8 mouse cellular contexts compared by ENCODE assay signal in the genomic region with DNA sequence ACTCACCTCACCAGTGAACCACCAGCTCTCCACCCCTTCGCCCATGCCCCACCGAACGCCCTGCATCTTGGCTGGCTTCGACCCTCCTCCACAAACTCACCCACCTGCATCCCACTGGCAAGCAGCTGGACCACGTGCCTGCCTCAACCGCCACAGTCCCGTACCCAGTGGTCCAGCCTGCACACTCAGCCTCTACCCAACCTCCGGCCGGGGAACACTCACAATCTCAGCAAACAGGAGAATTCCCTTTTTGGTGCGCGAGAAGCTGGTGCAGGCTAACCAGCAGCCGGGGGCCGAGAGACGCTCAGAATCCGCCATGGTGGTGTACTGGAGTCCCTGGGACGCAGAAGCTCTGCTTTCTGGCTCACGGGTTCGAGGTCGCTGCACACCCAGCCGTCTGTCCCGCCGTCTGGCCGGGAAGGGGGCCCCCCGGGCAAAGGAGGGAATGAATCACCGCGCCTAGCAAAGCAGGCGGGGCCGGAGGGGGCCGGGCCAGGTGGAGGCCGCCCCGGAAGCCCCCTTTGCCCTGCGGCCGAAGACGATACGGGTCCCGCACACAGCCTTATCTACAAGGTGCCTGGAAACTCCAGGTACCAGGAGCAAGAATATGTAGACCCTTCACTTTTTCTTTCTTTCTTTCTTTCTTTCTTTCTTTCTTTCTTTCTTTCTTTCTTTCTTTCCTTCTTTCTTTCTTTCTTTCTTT. TPM values are rescaled to one million over a fixed set of nuclear protein-coding genes. Genes with fewer than 3 reads are reported as not detected.
DNase-seq lines count a peak whose midpoint lies in the region; ATAC-seq and TF ChIP-seq lines count a peak whose summit lies in the region.

A gene (minus strand): TSS at position 470 of the 703 bp plus-strand sequence.

- TF ChIP-seq EP300 in liver, postnatal 0 days (IDR thresholded peaks at IDR 0.05; ENCODE audit: low read depth) = no peak

- no peak for TF ChIP-seq CTCF in liver, postnatal 0 days (IDR thresholded peaks at IDR 0.05; ENCODE audit: low read depth)

- peak; percentile 20 for ATAC-seq in inflammation-experienced regulatory T-cells, adult 6 months
- ATAC-seq in liver, postnatal 0 days = peak; percentile 38; the same call in 1 of the 2 replicates
- no peak; the same call in 1 of the 2 replicates for ATAC-seq in neural tube, embryonic 14.5 days (ENCODE audit: low read depth)

- 0 out of 2 replicates have a peak, but pooled peaks cover 10% of the 10 kb centered on the region for H3K36me3 ChIP-seq in liver, postnatal 0 days (replicated peaks; ENCODE audit: insufficient read depth, low read length)
- no peaks in the 10 kb centered on the region for H3K36me3 ChIP-seq in neural tube, embryonic 14.5 days (ENCODE audit: control insufficient read depth, insufficient read depth, low read length)

- intact Hi-C loops in gastrocnemius, postnatal 36 days (cut with DNase I) = no loop called here

- H3K4me2 ChIP-seq in liver, postnatal 0 days (ENCODE audit: low read depth, low read length) = peak within 1 kb of the TSS; percentile 72
- H3K4me2 ChIP-seq in neural tube, embryonic 14.5 days (ENCODE audit: low read depth, low read length) = peak within 1 kb of the TSS; percentile 40

- H3K4me1 ChIP-seq in brown adipose tissue, adult 24 weeks (ENCODE audit: control insufficient read depth, insufficient read depth, insufficient read length, low read length) = no peaks in the 10 kb centered on the region; the same call in none of the 2 replicates
- peaks cover 6% of the 10 kb centered on the region; the same call in 1 of the 2 replicates for H3K4me1 ChIP-seq in liver, postnatal 0 days (ENCODE audit: insufficient read depth)
- no peaks in the 10 kb centered on the region for H3K4me1 ChIP-seq in neural tube, embryonic 14.5 days (ENCODE audit: control insufficient read depth, insufficient read depth, low read length)

- peak; percentile 54 for DNase-seq in ovary, postnatal 36 days (ENCODE audit: low spot score)
- DNase-seq in ovary, postnatal 10 days (ENCODE audit: low spot score) = no peak
- peak in 1 of 2 experiments; percentile 29 for DNase-seq in gastrocnemius, postnatal 36 days
- DNase-seq in liver, postnatal 0 days = no peak
- no peak for DNase-seq in right cerebral cortex, postnatal 4 days

- H3K9me3 ChIP-seq in liver, postnatal 0 days (ENCODE audit: low read length) = no peaks in the 10 kb centered on the region
- no peaks in the 10 kb centered on the region for H3K9me3 ChIP-seq in neural tube, embryonic 14.5 days (ENCODE audit: control insufficient read depth, low read length)

- H3K27ac ChIP-seq in brown adipose tissue, adult 24 weeks (replicated peaks; ENCODE audit: low read depth, low read length) = peak within 1 kb of the TSS; percentile 78
- peak within 1 kb of the TSS; percentile 62 for H3K27ac ChIP-seq in liver, postnatal 0 days (ENCODE audit: low read depth)
- H3K27ac ChIP-seq in neural tube, embryonic 14.5 days (ENCODE audit: low read depth, low read length) = no peak within 1 kb of the TSS

- H3K27me3 ChIP-seq in liver, postnatal 0 days (ENCODE audit: insufficient read depth, low read length) = no peaks in the 10 kb centered on the region
- no peaks in the 10 kb centered on the region for H3K27me3 ChIP-seq in neural tube, embryonic 14.5 days (ENCODE audit: control insufficient read depth, insufficient read depth, low read length)

- WGBS in liver, postnatal 0 days (ENCODE audit: insufficient replicate concordance) = 16% methylated on average over 33 of the region's 36 CpGs
- WGBS in neural tube, embryonic 14.5 days = 21% methylated on average over 34 of the region's 36 CpGs

- peak within 1 kb of the TSS; percentile 59 for H3K9ac ChIP-seq in liver, postnatal 0 days (replicated peaks)
- no peak within 1 kb of the TSS for H3K9ac ChIP-seq in neural tube, embryonic 14.5 days (replicated peaks; ENCODE audit: low read depth, low read length)

- peak within 1 kb of the TSS; percentile 95 for H3K4me3 ChIP-seq in brown adipose tissue, adult 24 weeks (ENCODE audit: insufficient read depth, low read depth, low read length)
- peak within 1 kb of the TSS; percentile 54 for H3K4me3 ChIP-seq in liver, postnatal 0 days (ENCODE audit: low read depth, low read length)
- peak within 1 kb of the TSS; percentile 25 for H3K4me3 ChIP-seq in neural tube, embryonic 14.5 days (ENCODE audit: low read depth, low read length)

RNA-seq across cellular contexts. Expression of the gene that starts here (rescaled TPM):
- 27.0 and 31.6 TPM in 2 replicates for polyA plus RNA-seq in brown adipose tissue, adult 24 weeks (2012; ENCODE audit: insufficient read depth, insufficient read length, missing spikeins)
- total RNA-seq in gastrocnemius, postnatal 36 days (2021) = 10 to 100 TPM; 28.0 to 43.2 TPM
- polyA plus RNA-seq in inflammation-experienced regulatory T-cells, adult 6 months (2017; shearing (Covaris generic)) = 100 to 1,000 TPM; 140 to 192 (median 157) TPM
- 25.7 TPM in 2 replicates for polyA plus RNA-seq in liver, postnatal 0 days (2015; fragmentation: Nextera tagmentation; extraction: Ambion mirVana)
- 12.5 and 23.2 TPM in 2 replicates for polyA plus RNA-seq in neural tube, embryonic 14.5 days (2014; fragmentation: Nextera tagmentation; extraction: Ambion mirVana)

Comparison
In these comparisons a context has a peak if more than half of its experiments do, and no peak if none do; other contexts are left out.
1. H3K4me3 ChIP-seq: peak in every context shown above with its lines; median percentile 95 in brown adipose tissue, adult 24 weeks; 54 in liver, postnatal 0 days; 25 in neural tube, embryonic 14.5 days.